Mouse (Mus musculus) neural tube, embryonic 10.5 days (tissue): ENCODE results near the gene Stx6.

ENCODE experiments used
- DNase-seq: peaks from one replicate; pipeline ENCODE4 v3.0.0-alpha.2; 2017; ENCODE audit warnings: low spot score; ENCODE audit errors: extremely low spot score

Gene Stx6

DNA sequence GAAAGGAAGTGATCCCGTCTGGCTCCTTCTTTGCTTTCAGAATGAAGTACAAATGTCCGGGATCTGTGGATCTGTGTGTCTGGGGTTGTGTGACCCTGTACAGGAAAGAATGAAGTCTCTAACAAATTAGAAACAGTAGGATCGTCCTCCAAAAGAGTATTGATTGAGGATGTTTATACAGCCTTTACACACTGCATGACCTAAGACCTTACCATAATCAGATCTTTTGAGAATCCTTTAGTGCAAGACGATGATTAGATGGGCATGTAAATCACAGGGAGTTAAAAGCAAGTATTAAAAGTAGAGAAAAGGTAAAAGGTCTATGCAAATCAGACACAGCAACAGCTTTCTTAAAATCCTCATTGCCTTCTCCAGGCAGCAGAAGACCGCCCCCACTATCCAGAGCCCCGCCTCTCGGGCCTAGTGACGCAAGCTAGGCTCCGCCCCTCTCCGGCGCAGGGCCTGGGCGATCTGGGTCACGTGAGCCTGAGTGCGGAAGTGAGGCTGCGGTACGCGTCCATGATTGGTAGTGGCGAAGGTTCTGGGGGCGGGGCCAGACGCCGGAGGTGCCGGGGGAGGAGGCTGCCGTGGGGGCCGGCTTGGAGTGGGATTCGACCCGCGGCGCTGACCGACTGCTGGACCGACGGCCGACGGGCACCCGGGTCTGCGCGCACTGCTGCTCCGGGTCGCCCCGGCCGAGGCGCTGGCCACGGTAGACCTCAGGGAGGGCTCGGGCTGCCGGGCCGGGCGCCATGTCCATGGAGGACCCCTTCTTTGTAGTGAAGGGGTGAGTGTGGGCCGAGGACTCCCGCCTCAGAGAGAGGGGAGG, at the start of gene Stx6:
TSS of gene Stx6 (plus strand) at position 575 of the 829 bp plus-strand sequence.
- DNase-seq = peak; percentile 99

DNA sequence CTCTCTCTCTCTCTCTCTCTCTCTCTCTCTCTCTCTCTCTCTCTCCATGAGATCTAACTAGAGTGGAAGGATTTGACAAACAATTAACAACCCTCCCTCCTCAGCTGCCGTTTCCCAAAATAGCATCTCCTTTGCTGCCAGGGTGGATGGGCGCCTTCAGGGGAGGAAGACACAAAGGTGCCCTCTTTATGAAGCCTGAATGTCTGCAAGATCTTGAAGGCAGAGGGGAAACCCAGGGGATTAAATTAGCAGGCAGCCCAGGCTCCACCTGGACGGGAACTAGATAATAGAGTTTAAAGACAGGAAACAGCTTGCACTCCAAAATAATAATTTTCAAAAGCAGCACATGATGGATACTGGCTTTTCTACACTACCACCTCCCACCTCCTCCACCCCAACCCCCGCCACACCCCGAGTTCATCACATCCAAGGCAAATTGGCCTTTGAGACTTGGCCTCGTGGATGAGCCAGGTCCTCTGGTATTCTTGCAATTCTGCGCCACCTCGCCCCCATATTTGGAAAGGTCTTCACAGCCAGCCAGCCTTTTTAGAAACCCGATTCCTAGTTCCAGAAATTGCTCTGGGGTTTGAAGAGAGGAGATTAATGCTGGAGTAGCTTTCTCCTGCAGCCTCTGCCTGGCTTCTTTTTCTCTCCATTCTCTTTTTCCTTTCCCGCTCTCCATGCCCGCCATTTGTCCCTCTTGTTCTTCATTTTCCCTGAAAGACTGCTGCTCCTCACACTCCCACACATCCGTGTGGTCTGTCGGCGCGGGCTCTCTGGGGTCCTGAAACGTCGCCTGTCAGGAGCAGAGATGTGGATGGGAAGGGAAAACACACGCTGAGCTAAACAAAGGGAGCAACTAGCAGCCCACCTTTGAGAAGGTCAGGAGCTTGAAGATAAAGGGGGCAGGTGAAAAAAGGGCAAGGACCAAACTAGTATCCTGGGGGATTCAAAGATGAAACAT, 48.8 kb upstream of the Stx6 start:
- DNase-seq = no peak

DNA sequence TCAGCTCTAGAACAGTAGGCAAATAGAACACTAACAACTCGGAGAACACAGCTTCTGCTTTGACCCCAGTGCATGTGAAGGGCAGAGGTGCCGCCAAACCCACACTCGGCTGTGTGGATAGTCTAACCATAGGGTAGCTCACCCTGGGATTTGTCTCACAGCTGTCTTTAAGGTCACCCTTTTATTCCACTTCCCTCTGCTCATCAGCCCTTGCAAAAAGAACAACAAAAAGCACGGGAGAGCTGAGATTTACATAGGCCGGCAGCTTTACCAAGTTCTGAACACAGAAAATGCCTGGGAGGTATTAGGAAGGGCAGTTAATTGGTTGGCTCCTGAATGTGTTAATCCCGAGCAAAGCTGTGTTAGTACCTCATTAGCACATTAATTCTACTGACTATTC, 47.0 kb upstream of the Stx6 start:
- no peak for DNase-seq

DNA sequence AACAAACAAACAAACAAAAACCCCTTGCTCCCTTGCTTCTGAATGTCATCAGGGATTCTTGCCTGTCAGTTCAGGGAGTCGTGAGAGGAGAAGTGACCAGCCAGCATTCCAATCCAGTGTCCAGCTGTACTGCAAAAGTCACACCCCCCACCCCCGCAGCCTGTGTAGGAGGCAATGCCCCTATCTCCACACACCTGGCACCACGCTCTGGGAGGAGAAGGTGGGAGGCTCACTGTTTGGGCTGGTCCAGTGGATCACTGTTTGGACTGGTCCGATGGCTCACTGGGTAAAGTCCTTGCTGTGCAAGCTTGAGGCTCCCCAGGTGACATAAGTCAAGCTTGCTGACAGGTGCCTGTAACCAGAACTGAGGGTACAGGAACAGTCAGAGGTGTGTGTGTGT, 46.4 kb upstream of the Stx6 start:
- DNase-seq = no peak

DNA sequence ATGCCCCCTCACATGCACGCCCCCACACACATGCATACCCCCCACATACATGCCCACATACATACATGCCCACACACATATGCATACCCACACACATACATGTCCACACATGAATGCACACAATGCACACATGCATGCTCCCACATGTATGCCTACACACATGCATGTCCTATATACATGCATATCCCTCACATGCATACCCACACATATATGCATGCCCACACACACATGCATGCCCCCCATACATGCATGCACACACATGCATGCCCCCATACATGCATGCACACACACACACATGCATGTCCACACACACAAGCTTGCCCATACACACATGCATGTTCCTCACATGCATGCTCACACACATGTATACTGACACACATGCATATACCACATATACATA, 45.6 kb upstream of the Stx6 start:
- DNase-seq = no peak

DNA sequence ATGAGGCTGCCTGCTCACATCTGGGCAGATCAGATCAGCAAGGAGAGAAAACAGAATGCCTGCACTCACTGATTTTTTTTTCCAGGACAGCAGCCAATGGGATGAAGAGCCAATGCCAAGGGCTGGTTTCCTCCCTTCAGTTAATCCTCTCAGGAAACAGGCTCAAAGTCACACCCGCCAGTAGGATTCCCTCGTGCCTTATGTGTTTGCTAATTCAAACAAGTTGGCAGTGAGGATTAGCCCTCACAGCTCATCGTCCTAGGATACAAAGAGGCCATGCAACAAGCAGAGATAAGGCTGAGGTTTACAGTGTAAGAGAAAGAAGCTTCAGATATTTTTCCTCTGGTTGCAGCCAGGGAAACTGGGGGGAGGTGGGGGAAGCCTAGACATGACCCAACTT, 44.6 kb upstream of the Stx6 start:
- DNase-seq = no peak

DNA sequence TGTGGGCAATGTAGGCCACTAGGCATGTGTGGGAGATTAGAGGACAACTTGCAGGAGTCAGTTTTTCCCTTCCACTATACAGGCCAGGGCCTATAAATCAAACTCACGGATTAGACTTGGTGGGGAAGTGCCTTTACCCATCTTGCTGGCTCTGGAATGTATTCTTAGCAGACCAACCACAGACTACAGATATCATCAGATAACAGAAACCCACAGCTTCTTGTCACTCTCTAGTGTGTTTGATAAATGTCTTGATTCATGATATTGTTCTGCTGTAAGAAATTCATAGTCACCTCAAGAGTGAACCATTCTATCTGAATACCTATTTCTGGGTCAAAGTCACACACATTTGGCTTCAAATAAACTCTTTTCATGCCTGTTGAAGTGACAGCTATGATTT, 38.8 kb upstream of the Stx6 start:
- DNase-seq = no peak

DNA sequence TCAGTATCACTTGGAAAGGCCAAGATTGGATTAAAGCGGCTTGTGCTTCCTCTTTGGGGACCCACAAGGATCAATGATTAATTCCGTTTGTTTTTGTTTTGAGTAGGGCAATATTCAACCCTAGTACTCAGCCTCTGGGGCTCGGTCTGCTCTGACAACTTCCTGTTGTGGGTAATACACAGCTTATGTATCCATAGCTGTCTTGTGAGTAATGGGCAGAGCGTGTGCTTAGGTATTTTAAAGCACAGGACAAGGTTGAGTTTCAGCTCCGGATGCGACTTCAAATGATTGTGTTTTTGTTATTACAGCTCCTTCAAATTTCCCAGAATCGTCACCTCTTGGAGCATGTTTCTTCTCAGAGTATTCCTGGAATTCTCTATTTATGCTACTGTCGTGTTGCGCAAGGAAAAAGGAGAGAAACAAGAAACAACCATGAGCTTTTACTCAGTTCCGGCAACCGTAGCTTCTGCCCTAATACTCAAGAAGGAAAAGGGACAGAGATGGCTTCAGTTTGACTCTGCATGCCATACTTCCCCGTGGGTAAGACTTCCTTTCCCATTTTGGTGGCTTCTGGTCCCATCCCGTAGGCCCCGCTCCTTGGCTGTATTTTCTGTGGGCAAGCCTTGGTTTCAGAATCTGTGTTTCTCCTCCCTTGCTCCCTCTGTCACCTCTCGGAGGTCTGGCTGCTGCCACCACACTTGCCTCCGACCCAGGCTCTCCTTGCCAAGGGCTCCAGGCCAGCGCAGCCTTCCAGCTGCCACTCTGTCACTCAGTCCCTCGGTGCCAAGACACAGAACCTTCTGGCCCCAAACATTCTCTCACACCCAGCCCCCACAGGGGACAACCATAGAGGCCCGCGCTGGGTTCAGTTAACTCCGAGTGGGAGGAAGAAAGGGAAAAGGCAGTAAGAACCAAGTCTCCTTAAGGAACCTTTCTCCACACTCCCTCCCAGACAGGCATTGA, 36.3 kb upstream of the Stx6 start:
- DNase-seq = no peak

DNA sequence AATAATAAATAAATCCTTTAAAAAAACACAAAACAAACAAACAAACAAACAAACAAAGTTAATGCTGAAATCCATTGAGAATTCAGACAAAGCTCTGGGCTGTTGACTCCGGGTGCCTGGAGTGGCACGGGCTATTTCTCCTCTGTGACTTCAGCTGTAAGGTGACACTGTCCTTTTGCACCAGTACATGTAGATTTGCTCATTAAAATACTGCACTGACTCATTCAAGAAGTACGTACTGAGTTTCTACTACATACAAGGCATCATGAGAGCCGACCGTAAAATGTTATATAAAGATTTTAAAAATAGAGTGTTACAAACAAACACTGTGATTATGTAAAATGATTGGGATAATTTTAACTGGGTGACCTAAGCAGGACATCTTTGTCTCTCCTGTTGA, 34.1 kb upstream of the Stx6 start:
- DNase-seq = no peak

DNA sequence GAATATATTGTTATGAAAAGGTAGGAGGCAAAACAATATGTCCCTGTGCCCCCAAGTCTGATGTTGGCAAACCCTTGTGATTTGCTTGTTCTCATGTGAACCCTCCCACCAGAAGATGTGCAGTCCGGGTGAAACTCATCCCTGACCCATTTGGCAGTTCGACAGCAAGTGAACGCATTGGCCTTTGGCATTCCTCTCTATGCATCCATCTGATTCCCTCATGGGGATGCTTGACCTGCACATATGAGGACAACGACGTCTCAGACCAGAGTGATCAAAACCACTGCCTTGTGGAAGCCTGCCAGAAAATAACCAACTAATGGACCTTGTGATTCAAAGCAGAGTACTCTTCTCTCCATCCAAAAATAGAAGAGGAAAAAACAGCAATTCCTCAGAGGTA, 31.8 kb upstream of the Stx6 start:
- no peak for DNase-seq

DNA sequence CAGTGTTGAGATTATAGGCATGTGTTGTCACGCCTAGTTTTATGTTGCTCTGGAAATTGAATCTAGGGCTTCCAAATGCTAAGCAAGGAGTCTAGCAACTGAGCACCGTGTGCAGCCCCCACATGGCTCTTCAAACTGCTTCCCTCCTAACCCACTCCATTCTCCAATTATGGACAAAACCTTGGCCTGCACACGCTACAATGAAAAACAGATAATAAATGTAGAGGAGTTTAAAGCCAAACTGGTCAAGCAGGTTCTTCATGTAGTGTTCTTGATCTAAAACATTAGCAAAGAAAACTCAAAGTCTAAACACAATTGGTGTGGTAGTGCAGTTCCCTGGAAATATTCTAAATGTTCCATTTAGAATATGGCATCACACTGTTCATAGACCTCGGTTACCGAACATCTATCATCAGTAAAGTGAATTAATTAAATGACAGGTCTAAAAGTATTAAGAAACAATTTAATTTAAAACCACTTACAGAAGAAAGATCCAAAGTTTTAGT, 31.0 kb upstream of the Stx6 start:
- no peak for DNase-seq

DNA sequence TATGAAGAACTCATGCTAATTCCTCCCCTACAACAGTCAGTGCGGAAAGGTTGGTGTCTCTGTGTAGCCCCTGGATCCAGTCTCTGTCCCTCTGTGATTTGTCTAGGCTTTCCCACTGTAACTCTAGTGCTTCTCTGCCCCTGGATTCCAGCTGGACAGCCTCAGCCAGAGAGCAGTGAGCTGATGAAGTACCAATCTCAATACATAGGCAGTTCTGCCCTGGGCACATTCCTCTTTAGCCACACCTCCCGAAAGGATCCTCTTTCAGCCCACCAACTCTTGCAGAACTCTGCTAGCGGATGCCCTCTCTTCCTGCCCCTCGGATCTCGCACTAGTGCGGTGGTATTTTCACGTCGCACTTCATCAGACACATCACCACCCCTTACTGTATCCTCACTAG, 23.6 kb upstream of the Stx6 start:
- DNase-seq = no peak

DNA sequence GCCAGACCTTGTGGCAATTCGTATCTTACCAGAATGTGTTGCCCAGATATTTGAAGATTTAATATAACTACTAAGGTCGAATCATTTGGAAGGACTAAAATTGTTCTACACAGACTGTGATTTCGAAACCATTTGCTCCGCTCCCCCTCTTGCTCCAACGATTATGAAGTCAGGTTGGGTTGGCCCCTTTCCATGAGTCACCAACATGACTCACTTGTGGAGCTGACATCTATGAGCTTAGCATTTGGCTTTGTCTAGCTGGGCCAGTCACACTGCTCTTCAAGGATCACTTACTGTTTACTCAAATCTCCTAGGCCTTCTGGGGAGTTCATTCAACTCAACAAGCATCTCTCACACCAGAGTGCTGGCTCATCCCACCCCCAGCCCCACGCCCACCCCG, 19.7 kb upstream of the Stx6 start:
- no peak for DNase-seq

DNA sequence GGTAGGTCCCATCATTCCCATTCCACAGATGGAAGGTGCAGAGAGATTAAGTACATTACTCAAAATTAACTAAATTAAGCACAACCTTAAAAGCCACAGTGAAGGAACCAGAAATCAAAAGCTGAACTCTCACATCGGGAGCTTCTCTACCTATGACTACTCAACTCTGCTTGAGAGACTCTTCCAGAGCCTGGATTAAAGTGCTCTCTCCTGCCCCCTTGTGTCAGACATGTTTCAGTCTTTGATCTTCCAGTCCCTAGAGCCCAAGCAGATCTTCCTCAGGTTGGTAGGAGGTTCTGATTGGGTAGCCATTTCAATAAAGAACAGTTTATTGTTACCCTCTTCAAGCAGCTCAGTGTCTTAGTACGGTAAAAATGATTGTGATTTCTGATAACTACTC, 18.4 kb upstream of the Stx6 start:
- peak; percentile 35 for DNase-seq

DNA sequence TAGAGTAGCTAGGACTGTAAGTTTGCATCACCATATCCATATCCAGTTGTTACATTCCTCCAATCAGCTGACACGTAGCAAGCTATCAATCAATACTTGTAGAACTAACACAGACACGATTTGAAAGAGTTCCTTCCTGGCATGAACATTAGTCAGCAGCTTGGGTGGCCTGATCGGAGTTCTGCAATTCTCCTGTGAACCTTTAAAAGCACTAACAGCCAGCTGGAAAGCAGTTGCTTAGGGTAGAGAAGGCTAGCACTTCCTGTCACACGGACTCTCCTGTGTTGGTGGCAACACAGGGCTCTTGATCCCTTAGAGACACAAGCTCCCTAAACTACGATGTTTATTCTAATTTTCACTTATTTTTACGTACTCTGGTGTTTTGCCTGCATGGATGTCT, 12.9 kb upstream of the Stx6 start:
- no peak for DNase-seq

DNA sequence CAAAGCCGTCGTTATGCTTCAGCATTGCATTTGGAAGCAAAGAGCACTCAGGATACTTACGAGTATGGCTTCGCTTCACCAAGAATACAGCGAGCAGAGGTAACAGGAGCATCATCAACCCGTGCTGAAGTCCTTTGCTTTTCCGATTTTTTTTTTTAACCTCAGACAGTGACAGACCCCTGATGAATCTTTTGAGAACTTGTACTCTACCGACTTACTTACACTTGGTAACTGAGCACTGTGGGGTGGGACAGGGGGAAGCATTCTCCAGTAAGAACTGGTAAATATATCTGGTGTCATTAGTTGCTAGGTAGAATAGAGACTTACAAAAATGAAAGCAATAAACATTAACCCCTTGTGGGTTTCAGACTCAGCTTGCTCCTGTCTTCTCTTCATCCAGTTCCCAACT, 11.9 kb upstream of the Stx6 start, which contains the start of gene Mr1:
TSS of gene Mr1 (minus strand) at position 243 of the 409 bp plus-strand sequence.
- no peak for DNase-seq

DNA sequence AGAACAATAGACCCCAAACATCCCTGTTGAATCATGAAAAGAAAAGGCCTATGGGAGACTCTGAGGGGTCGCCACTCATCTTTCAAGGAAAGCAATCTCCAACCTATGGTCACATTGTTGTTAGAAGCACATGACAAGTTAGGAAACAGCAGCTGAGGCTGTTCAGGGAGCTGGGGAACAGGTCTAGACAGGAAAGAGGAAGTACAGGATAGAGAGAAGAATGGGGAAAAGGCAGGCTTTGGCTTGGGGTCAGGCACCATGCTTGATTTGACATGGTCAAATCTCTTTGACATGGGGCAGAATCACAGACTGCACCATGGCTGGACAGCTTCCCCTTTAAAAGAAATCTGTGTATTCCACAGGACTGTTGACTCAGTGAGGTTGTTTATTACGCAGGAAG, 11.3 kb upstream of the Stx6 start:
- DNase-seq = no peak

DNA sequence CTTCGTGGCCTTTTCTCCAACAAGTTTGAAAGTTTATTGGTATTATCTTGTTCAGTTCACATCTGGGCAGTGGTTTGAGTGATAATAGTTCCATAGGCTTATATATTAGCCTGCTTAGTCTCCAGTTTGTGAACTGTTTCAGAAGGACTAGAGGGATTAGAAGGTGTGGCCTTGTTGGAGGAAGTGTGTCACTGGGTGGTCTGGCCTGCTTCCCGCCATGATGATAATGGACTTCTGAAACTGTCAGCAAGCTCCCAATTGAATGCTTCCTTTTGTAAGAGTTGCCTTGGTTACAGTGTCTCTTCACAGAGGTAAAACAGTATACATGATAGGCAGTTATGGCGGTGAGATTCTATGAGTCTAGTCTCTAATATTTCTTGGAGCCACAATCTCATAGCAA, 9.1 kb upstream of the Stx6 start:
- DNase-seq = no peak

DNA sequence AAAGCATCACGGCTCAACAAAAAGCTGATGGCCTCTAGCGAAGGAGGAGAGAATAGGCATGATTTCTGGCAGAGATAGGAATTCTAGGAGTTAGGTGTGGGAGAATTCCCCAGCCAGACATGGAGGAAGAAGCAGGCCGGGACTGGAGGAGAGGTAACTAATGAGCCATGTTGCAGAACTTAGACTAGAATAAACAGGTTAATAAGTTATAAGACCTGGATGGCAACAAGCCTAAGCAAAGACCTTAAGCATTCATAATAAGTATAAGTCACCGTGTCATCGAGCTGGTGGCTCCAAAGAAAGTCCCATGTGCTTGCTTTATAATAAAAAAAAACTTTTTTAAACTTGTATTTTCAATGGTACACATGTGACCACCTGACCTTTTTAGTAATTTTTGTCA, 7.7 kb upstream of the Stx6 start:
- no peak for DNase-seq

DNA sequence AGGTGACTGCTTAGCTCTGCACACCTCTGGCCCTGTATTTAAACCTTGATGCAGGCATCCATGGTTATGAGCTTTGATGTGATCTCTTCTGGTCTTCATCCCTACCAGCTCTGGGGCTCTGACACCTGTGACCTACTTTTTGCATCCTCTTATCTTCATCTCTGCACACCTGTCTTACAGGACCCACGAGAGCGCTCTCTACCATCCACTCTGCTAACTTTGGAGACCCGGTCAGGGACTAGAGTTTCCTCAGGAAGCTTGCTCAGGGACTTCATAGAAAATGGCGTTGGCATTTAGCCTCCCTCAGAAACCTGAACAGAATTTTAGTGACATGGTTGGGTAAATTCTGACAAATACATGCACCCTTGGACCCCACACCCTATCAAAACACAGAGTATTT, 4.6 kb upstream of the Stx6 start:
- DNase-seq = no peak

DNA sequence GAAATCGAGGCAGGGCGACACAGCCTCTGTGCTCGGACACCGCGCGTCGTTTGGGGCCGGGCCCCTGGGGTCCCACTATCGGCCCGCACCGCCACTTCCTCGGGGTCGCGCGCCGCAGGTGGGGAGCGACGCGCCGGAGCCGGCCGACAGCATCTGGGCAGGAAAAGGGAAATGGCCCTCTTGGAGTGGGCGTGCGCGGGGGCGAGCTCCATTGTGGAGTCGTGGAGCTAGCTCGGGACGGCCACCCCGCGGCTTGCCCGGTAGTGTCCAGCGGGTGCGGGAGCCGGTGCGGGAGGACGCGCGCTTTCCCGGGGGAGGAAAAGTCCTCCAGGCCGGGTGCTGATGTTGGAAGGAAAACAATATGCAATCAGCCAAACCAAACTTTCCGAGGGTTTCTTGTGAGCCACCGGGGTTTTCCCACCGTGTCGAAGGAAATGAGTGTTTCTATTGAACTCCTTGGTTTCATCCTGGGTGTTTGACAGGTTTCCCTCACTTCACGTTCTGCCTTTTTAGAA, 512 bp downstream of the Stx6 start:
- DNase-seq = no peak
